Mouse (Mus musculus) A20 (cell line): ENCODE data around the gene Nucb1.
"Not testable (repeated sequence)": the region's sequence is repeated elsewhere in the genome, so short reads cannot be mapped to it uniquely, and the experiment has no call there.

Source experiments
- DNase-seq: peaks from one replicate; pipeline ENCODE4 v3.0.0-alpha.2; 2011; ENCODE audit warnings: low read depth, low spot score

Gene Nucb1

GRCm38 (mm10) chr7:45489578-45489977 lies 20.6 kb downstream of the Nucb1 start:
- peak; percentile 30 for DNase-seq

- peak; percentile 84 for DNase-seq
These were observed 21.7 kb downstream of the Nucb1 start, which contains the start of gene Dhdh for GRCm38 (mm10) chr7:45488293-45489204. TSS of gene Dhdh (minus strand) at chr7:45488805.

GRCm38 (mm10) chr7:45487861-45488292 lies 22.3 kb downstream of the Nucb1 start:
- peak; percentile 55 for DNase-seq

- DNase-seq: no peak
These were observed 23.3 kb downstream of the Nucb1 start, which contains the start of gene Gm45808 for GRCm38 (mm10) chr7:45486761-45487415. TSS of gene Gm45808 (minus strand) at chr7:45486811.

GRCm38 (mm10) chr7:45486158-45486557 lies 24.0 kb downstream of the Nucb1 start:
- DNase-seq: no peak

- not testable (repeated sequence) for DNase-seq
These were observed 25.2 kb downstream of the Nucb1 start for GRCm38 (mm10) chr7:45484985-45485384.

- no peak for DNase-seq
These were observed 28.0 kb downstream of the Nucb1 start for GRCm38 (mm10) chr7:45482166-45482565.

GRCm38 (mm10) chr7:45481374-45481927 lies 28.8 kb downstream of the Nucb1 start, which contains the start of gene Tulp2:
TSS of gene Tulp2 (plus strand) at chr7:45481877.
- DNase-seq: peak; percentile 62

- not testable (repeated sequence) for DNase-seq
These were observed 29.9 kb downstream of the Nucb1 start for GRCm38 (mm10) chr7:45480310-45480709.

- no peak for DNase-seq
These were observed 31.4 kb downstream of the Nucb1 start for GRCm38 (mm10) chr7:45478774-45479173.

GRCm38 (mm10) chr7:45477003-45477402 lies 33.2 kb downstream of the Nucb1 start:
- DNase-seq: peak; percentile 35

GRCm38 (mm10) chr7:45476453-45476852 lies 33.8 kb downstream of the Nucb1 start:
- no peak for DNase-seq

GRCm38 (mm10) chr7:45475291-45475969 lies 34.8 kb downstream of the Nucb1 start:
- no peak for DNase-seq

- DNase-seq: peak; percentile 78
These were observed 39.3 kb downstream of the Nucb1 start for GRCm38 (mm10) chr7:45470869-45471268.

- DNase-seq: no peak
These were observed 43.0 kb downstream of the Nucb1 start for GRCm38 (mm10) chr7:45467090-45467670.

- peak; percentile 96 for DNase-seq
These were observed 43.7 kb downstream of the Nucb1 start, which contains the start of gene Bax for GRCm38 (mm10) chr7:45466283-45467089. TSS of gene Bax (minus strand) at chr7:45466898.

GRCm38 (mm10) chr7:45465549-45465948 lies 44.7 kb downstream of the Nucb1 start:
- peak; percentile 77 for DNase-seq

GRCm38 (mm10) chr7:45465112-45465511 lies 45.1 kb downstream of the Nucb1 start:
- no peak for DNase-seq

GRCm38 (mm10) chr7:45463987-45464778 lies 46.0 kb downstream of the Nucb1 start:
- no peak for DNase-seq
